Mouse (Mus musculus): Measurements from ENCODE around the gene Ceacam1. TPM values are rescaled to one million over a fixed set of nuclear protein-coding genes. Genes with fewer than 3 reads are reported as not detected.

Gene Ceacam1
- total RNA-seq (2023): 100 to 1,000 TPM; 260 to 292 TPM

GRCm38 (mm10) chr7:25477091-25477751 lies at the start of gene Ceacam1:
Gene Ceacam1 (minus strand): TSS chr7:25477603.

GRCm38 (mm10) chr7:25412833-25413441 lies 64.5 kb downstream of the Ceacam1 start, which contains the start of gene Cxcl17:
Gene Cxcl17 (minus strand): TSS chr7:25412886.

Other genes starting within 250 kb of the Ceacam1 start
- gene Gsk3a, start 239.8 kb downstream of the Ceacam1 start, total RNA-seq (2023): 10 to 100 TPM; 80.7 to 83.4 TPM
- 10 to 100 TPM in 1 of 2 experiments, 1 to 10 TPM in 1; 9.6 to 10.2 TPM for gene Erf, start 226.8 kb downstream of the Ceacam1 start, total RNA-seq (2023)
- gene Cic, start 209.9 kb downstream of the Ceacam1 start, total RNA-seq (2023): 100 to 1,000 TPM; 191 to 211 TPM
- gene Pafah1b3, start 179.6 kb downstream of the Ceacam1 start, total RNA-seq (2023): 1 to 10 TPM; 8.2 to 9.0 TPM
- gene Prr19, start 176.2 kb downstream of the Ceacam1 start, total RNA-seq (2023): not detected
- gene Tmem145, start 171.5 kb downstream of the Ceacam1 start, total RNA-seq (2023): not detected
- 1 to 10 TPM; 2.4 to 3.9 TPM for gene Megf8, start 160.4 kb downstream of the Ceacam1 start, total RNA-seq (2023)
- gene Cnfn, start 107.9 kb downstream of the Ceacam1 start, total RNA-seq (2023): not detected
- gene Lipe, start 78.9 kb downstream of the Ceacam1 start, total RNA-seq (2023): 10 to 100 TPM; 30.2 to 37.9 TPM
- not detected for gene Cxcl17, start 64.7 kb downstream of the Ceacam1 start, total RNA-seq (2023)
- gene Ceacam2, start 62.3 kb upstream of the Ceacam1 start, total RNA-seq (2023): 10 to 100 TPM; 33.7 to 37.6 TPM
- gene Erich4, start 138.3 kb upstream of the Ceacam1 start, total RNA-seq (2023): not detected
- gene Dmac2, start 141.8 kb upstream of the Ceacam1 start, total RNA-seq (2023): 10 to 100 TPM; 15.4 to 16.4 TPM
- 10 to 100 TPM; 18.8 to 19.7 TPM for gene B3gnt8, start 149.1 kb upstream of the Ceacam1 start, total RNA-seq (2023)
- gene Bckdha, start 181.4 kb upstream of the Ceacam1 start, total RNA-seq (2023): 10 to 100 TPM; 34.9 to 39.7 TPM
- gene Exosc5, start 181.6 kb upstream of the Ceacam1 start, total RNA-seq (2023): 10 to 100 TPM; 29.7 to 32.1 TPM
- under 1 TPM in 1 of 2 experiments, not detected in 1; 0.71 TPM for gene Tmem91, start 197.6 kb upstream of the Ceacam1 start, total RNA-seq (2023)
- gene B9d2, start 203.2 kb upstream of the Ceacam1 start, total RNA-seq (2023): 10 to 100 TPM; 24.9 to 25.6 TPM
- 100 to 1,000 TPM; 177 to 185 TPM for gene Tgfb1, start 209.4 kb upstream of the Ceacam1 start, total RNA-seq (2023)
- 10 to 100 TPM; 53.4 to 61.4 TPM for gene Ccdc97, start 241.5 kb upstream of the Ceacam1 start, total RNA-seq (2023)